Mouse (Mus musculus) limb, embryonic 14.5 days (tissue): ENCODE measurements around the gene Ythdf1. TPM values are rescaled to one million over a fixed set of nuclear protein-coding genes. Genes with fewer than 3 reads are reported as not detected.

Experiments
- ATAC-seq: fragments of 200-750 bp; cut with Nextera tagmentation; 2 replicates; pipeline ENCODE4 v1.8.0; 2017; ENCODE audit warnings: low read depth, moderate number of reproducible peaks, moderate TSS enrichment; ENCODE audit not compliant: low FRiP score
- DNase-seq: peaks from one replicate; pipeline ENCODE4 v3.0.0-alpha.2; 2015; ENCODE audit warnings: low spot score
- H3K27ac ChIP-seq: fragments of 300-500 bp; sonication (generic); replicated peaks from 2 replicates; pipeline ENCODE4 v1.5.1; 2014; ENCODE audit warnings: low read depth, mild to moderate bottlenecking, low read length, moderate library complexity, mixed read lengths
- H3K27me3 ChIP-seq: fragments of 300-500 bp; sonication (generic); 2 replicates; pipeline ENCODE4 v1.6.1; 2014; ENCODE audit warnings: low read length, mixed read lengths; ENCODE audit not compliant: control insufficient read depth, insufficient read depth
- H3K36me3 ChIP-seq: fragments of 300-500 bp; sonication (generic); 2 replicates; pipeline ENCODE4 v1.6.1; 2014; ENCODE audit warnings: mild to moderate bottlenecking, low read length, moderate library complexity, mixed read lengths; ENCODE audit not compliant: control insufficient read depth, insufficient read depth
- H3K4me1 ChIP-seq: fragments of 300-500 bp; sonication (generic); 2 replicates; pipeline ENCODE4 v1.6.1; 2014; ENCODE audit warnings: antibody characterized with exemption, low read length, mixed read lengths; ENCODE audit not compliant: control insufficient read depth, insufficient read depth
- H3K4me2 ChIP-seq: fragments of 300-500 bp; sonication (generic); replicated peaks from 2 replicates; pipeline ENCODE4 v1.6.1; 2014; ENCODE audit warnings: low read depth, mild to moderate bottlenecking, low read length, moderate library complexity; ENCODE audit not compliant: severe bottlenecking
- H3K4me3 ChIP-seq: fragments of 300-500 bp; sonication (generic); replicated peaks from 2 replicates; pipeline ENCODE4 v1.5.1; 2014; ENCODE audit warnings: low read length
- H3K9ac ChIP-seq: fragments of 300-500 bp; sonication (generic); 2 replicates; pipeline ENCODE4 v1.6.1; 2014; ENCODE audit warnings: mild to moderate bottlenecking, low read depth, low read length, moderate library complexity; ENCODE audit not compliant: severe bottlenecking
- H3K9me3 ChIP-seq: fragments of 300-500 bp; sonication (generic); 2 replicates; pipeline ENCODE4 v1.6.1; 2016; ENCODE audit warnings: low read length; ENCODE audit not compliant: control insufficient read depth
- POLR2A ChIP-seq: fragments of 200-500 bp; IDR thresholded peaks from 2 replicates; pipeline ENCODE4 v1.8.0; 2012; ENCODE audit warnings: inconsistent platforms, mild to moderate bottlenecking, moderate library complexity, borderline replicate concordance; ENCODE audit not compliant: insufficient read depth, insufficient read length; ENCODE audit errors: extremely low read depth
- WGBS: fragments of 180-500 bp; shearing (Covaris S2); extraction: QIAGEN DNeasy Blood & Tissue Kit; methylation state at CpG from one replicate; pipeline ENCODE4 v1.1.7; 2014; 5-methylcytosine and 5-hydroxymethylcytosine counted together
- polyA plus RNA-seq, 2 experiments: library from polyadenylated mRNA; depleted of rRNA in 1 of 2; stranded (reverse) in 1 of 2; unstranded in 1 of 2; fragments of >200 nt; fragmentation: Nextera tagmentation in 1 of 2; extraction: Ambion mirVana in 1 of 2; gene quantifications; 2 replicates each; pipeline versions ENCODE4 v1.2.1 to v1.2.3; 2012 to 2014

The Ythdf1 gene
- polyA plus RNA-seq, 2 experiments: 65.7 to 66.3 TPM

GRCm38 (mm10) chr2:180889271-180889920, 31.4 kb downstream of the Ythdf1 start:
- H3K9me3 ChIP-seq: no peaks in the 10 kb centered on the region
- no peak overlapping the region for H3K4me2 ChIP-seq
- TF ChIP-seq POLR2A: no peak
- 11% methylated on average over 16 of the region's 19 CpGs for WGBS
- ATAC-seq: no peak
- H3K4me1 ChIP-seq: peaks cover 8% of the 10 kb centered on the region
- no peaks in the 10 kb centered on the region for H3K36me3 ChIP-seq
- H3K27me3 ChIP-seq: peaks cover 69% of the 10 kb centered on the region
- H3K4me3 ChIP-seq: no peak overlapping the region
- no peak overlapping the region for H3K9ac ChIP-seq
- no peak overlapping the region for H3K27ac ChIP-seq
- no peak for DNase-seq

- no peak overlapping the region for H3K27ac ChIP-seq
- peaks cover 28% of the 10 kb centered on the region for H3K27me3 ChIP-seq
- H3K36me3 ChIP-seq: no peaks in the 10 kb centered on the region
- H3K4me1 ChIP-seq: no peaks in the 10 kb centered on the region
- TF ChIP-seq POLR2A: no peak
- H3K9me3 ChIP-seq: no peaks in the 10 kb centered on the region
- ATAC-seq (no peak), DNase-seq (peak; percentile 17)
- H3K4me3 ChIP-seq: no peak overlapping the region
- H3K9ac ChIP-seq: no peak overlapping the region
- WGBS: 65% methylated on average over 5 of the region's 5 CpGs
- H3K4me2 ChIP-seq: no peak overlapping the region
Observed at GRCm38 (mm10) chr2:180885270-180885669, 35.5 kb downstream of the Ythdf1 start.

DNA sequence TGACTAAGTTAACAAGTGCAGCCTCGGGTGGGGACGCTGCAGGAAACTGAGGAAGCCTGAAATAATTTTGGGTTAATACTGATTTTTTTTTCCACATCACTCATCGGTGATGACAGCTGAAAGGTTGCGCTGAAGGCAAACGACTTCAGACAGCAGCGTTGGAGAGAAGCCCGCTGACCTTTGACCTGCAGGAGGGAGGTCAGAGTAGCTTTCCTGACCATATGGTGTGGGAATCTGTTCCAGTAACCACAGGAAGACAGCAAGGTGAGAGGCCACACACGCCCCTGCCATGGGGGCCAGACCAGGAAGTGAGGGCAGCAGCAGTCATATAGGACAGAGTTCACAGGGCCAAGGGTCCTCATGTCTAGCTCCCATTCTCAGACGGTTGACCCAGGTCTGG, 39.5 kb downstream of the Ythdf1 start:
- 37% methylated on average over 9 of the region's 9 CpGs for WGBS
- Histone ChIP-seq H3K27me3 (no peaks in the 10 kb centered on the region), H3K4me3 (no peak overlapping the region), H3K27ac (no peak overlapping the region), H3K9ac (no peak overlapping the region), H3K4me2 (no peak overlapping the region), H3K4me1 (no peaks in the 10 kb centered on the region), H3K9me3 (no peaks in the 10 kb centered on the region), H3K36me3 (no peaks in the 10 kb centered on the region)
- DNase-seq (no peak), ATAC-seq (no peak)
- no peak for TF ChIP-seq POLR2A

- ATAC-seq (no peak), DNase-seq (no peak)
- no peaks in the 10 kb centered on the region for H3K9me3 ChIP-seq
- no peaks in the 10 kb centered on the region for H3K27me3 ChIP-seq
- no peak overlapping the region for H3K9ac ChIP-seq
- TF ChIP-seq POLR2A: no peak
- no peak overlapping the region for H3K4me2 ChIP-seq
- no peak overlapping the region for H3K4me3 ChIP-seq
- no peaks in the 10 kb centered on the region for H3K36me3 ChIP-seq
- H3K27ac ChIP-seq: no peak overlapping the region
- WGBS: 56% methylated on average over 7 of the region's 7 CpGs
- H3K4me1 ChIP-seq: no peaks in the 10 kb centered on the region
Observed at GRCm38 (mm10) chr2:180879365-180880067, 41.2 kb downstream of the Ythdf1 start.

GRCm38 (mm10) chr2:180870006-180870405, 50.7 kb downstream of the Ythdf1 start:
- H3K4me1 ChIP-seq: no peaks in the 10 kb centered on the region
- 53% methylated on average over 3 of the region's 3 CpGs for WGBS
- ATAC-seq (no peak), DNase-seq (no peak)
- H3K4me2 ChIP-seq: no peak overlapping the region
- no peak overlapping the region for H3K9ac ChIP-seq
- no peaks in the 10 kb centered on the region for H3K36me3 ChIP-seq
- H3K9me3 ChIP-seq: no peaks in the 10 kb centered on the region
- H3K4me3 ChIP-seq: no peak overlapping the region
- no peak overlapping the region for H3K27ac ChIP-seq
- TF ChIP-seq POLR2A: no peak
- H3K27me3 ChIP-seq: no peaks in the 10 kb centered on the region
